Mouse (Mus musculus): ENCODE data around the gene Nfia.
A peak's percentile ranks its signal among the peaks of the same experiment; 100 is the strongest.

The Nfia gene

DNA sequence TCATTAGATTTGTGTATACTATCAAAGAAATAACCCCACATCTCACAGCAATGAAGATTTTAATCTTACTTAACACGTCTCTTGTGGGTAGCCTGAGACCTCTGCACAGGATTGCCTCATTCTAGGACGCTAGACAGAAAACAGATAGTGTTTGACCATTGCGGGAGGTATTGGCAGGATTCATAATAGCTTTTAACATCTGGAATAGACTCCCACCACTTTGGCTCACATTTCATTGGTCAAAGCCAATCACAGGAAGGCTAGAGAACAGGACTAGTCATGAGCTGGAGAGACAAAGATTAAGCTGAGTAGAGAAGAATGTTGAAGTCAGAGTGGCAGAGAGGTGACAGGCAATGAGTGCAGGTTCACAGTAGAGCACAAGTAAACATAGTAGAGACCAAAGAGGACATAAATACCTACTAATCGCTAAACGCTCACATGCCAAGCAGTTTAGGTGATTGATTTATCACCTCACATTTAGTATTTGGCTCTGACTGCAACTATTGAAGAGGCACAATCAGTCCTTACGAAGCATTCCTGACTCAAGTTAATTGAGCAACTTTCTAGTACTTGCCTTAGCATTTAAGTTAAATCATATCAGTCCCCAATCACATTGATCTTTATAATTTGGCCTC lies 348.3 kb downstream of the Nfia start:
- DNase-seq (ENCODE audit: low read depth, low spot score), result no peak

DNA sequence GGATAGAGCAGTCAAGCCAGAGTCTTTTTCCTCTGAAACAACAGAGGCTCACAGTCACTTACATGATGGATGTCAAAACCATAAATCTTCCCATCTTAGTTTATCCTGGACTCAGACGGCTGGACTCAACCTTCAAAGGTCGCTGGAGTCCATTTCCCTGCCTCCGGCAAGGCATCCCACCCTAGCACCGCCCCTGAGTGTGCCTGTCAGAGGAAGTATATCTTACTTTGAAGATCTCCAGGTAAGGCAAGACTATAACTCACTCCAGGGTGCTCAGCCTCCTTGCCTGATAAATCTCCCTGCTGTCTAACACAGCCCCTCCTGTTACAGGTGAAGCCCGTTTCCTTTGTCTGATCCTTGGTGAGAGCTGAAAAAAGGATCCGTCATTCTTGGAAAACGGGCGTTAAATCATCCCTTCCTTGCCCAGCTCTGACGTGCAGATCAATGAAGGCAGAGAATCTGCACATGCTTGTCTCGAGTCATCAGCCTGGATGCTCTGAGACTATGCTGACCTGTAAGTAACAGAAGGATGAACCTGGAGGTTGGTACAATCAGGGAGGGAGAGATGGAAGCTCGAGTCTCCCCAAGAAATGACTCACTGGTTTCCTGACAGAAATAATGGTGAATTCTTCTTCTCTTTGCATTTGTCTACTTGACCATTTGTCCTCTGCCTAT lies 353.6 kb downstream of the Nfia start:
- no peak for DNase-seq (ENCODE audit: low read depth, low spot score)

DNA sequence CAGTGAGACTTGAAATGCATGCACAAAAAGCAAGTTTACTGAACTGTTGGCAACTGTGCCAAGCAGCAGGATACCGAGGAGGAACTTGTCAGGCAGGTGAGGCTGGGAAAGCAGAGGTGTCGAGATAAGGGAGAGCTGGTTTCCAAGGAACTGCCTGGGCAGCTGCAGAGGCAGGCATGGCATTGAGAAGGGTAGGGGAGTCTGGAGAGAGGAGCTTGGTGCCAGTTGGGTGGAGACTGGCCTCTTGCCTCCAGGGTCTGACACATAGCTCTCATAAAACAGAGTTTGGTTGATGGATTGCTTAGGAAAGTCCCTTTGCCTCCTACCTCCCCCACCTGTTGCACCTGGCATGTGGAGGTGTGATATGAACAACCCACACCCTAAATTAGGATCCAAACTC lies 358.3 kb downstream of the Nfia start:
- no peak for DNase-seq (ENCODE audit: low read depth, low spot score)

- DNase-seq (ENCODE audit: low read depth, low spot score), result no peak
These were observed 361.5 kb downstream of the Nfia start for GRCm38 (mm10) chr4:98134027-98134426.

DNA sequence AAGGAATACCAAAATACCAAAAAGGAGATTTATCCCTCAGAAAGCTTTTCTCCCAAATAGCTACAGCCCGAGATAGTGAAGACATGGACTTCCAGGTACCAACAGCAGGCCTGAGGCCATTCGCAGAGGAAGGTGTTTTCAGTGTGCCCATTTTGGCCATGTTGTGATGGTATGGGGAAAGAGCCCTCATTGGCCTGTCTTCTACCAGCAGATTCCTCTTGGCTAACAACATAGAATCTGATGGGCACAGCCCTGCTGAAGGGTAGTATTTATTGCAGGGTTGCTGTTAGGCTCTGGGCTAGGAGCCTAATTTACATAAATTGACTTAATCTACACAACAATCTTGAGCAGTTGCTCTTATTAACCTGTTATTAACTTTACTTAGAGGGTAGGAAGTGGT lies 363.5 kb downstream of the Nfia start:
- no peak for DNase-seq (ENCODE audit: low read depth, low spot score)

GRCm38 (mm10) chr4:98142879-98143436 lies 370.4 kb downstream of the Nfia start:
- peak; percentile 5 for DNase-seq (ENCODE audit: low read depth, low spot score)

- DNase-seq (ENCODE audit: low read depth, low spot score), result no peak
These were observed 378.0 kb downstream of the Nfia start for GRCm38 (mm10) chr4:98150576-98150975.

DNA sequence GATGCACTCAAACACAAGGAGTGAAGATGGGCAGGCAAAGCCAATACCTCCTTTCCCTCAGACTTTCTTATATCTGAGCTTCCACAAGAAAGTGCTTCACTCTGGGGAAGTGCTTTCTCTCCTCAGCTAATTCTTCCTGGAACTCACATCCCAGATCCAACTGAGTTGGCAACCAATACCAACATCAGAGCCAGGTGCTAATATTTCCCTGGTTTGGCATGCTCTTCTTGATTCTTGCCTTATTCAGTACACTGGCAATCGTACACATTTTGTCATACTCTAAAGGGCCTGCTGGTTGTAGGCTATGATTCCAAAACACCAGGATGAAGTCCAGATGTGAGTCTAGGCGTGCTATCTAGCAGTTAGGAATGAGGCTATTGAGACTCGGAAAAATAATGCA lies 385.4 kb downstream of the Nfia start:
- peak; percentile 40 for DNase-seq (ENCODE audit: low read depth, low spot score)

DNA sequence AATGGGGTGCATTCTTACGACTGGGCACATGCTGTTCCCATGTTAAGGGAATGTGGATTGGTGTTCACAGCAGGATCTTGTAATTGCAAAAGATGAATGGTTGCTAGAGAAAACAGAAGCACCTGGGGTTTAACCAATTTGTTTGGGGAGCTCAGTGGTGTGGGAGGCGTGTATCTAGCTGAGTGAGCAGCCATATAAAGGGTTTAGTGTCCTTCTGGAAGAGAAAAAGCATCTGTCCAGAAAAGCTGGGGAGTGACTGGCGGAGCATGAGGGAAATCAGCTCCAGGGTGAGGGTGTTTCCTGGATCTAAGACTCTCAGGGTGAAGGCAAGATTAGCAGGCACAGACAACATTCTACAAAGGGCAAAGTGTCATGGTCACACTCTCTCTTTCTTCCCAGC lies 393.8 kb downstream of the Nfia start:
- DNase-seq (ENCODE audit: low read depth, low spot score), result no peak

Measured in skeletal muscle tissue, adult 2 months (tissue).